Mouse (Mus musculus) ovary, adult 10 weeks (tissue): ENCODE measurements around the gene Srxn1. TPM values are rescaled to one million over a fixed set of nuclear protein-coding genes. Genes with fewer than 3 reads are reported as not detected.

ENCODE experiments used
- polyA plus RNA-seq: library from polyadenylated mRNA; stranded (reverse); fragments of 350-450 nt; fragmentation: Illumina TruSeq; extraction: RNeasy Lipid Tissue Mini Kit (QIAGEN cat#74804); gene quantifications from one replicate; pipeline ENCODE4 v1.2.3, GENCODE M21; 2014

Gene Srxn1
- 7.7 TPM for polyA plus RNA-seq

DNA sequence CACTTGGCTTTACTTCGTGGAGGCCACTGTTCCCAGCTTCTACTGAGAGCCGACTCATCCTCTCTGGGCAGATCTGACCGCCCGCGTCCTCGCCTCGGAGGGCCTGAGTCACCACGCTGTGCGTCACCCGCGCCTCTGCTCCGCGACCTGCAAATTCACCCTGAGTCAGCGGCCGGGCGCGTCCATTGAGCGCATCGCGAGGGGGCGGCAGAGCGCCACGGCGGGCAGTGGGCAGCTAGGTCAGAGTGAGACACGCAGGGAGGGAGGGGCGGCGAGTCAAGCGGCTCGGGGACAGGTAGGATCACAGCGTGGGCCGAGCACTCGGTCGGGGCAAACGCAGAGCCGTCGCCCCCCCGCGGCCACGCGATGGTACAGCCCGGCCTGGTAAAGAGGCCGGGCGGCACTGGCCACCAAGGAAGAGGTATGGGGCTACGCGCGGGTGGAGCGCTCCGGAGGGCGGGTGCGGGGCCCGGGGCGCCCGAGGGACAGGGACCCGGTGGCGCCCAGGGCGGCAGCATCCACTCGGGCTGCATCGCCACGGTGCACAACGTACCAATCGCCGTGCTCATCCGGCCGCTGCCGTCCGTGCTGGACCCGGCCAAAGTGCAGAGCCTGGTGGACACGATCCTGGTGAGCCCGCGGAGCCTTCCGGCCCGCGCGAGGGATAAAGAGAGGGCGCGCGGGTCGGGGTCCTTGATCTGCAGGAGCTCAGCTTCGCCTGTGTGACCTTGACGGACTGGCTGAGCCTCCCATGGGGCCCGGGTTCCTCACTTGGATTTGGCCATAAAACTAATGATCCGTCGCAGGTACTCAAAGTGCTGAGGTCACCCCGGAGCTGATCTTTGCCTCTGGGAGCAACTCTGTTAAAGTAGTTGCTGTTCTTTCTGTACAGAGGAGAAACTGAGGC lies at the start of gene Srxn1:
Gene Srxn1, plus strand, starts transcription at position 199 of the 907 bp plus-strand sequence.

DNA sequence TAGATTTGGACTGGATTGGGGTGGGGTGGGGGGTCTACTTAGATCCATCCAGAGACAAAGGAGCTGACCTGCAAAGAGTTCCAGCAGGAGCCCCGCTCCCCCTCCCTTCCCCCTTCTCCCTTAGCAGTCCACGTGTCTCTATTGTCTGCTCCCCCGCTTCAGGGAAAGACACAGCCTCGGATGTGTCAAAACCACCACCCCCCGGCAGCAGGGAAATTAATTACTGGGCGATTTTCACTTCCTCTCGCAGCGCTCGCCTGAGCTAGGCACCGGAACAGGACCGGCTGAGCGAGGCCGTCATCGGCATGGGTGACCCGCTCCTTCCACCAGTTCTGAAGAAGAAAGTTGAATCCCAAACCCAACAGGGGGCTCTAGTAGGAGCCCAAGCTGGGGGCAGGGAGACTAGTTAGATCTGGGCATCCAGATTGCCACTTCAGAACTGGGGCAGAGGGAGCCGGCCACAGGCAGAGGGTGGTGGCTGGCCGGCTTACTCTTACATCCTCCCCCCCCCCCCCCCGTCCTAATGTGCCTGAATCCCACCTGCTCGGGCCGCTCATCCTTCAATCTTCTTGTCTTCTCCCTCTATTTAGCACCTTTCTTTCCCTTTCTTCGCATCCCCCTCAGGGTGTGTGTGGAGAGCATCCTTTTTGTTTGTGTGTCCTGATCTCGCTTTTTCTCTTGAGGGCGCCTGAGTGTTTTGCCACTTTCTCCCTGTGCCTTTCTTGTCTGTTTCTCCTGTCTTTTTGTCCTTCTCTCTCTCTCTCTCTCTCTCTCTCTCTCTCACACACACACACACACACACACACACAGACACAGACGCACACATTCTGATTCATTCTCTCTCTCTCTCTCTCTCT lies 24.4 kb upstream of the Srxn1 start, which contains the start of gene Scrt2:
Gene Scrt2, plus strand, starts transcription at position 845 of the 857 bp plus-strand sequence.

DNA sequence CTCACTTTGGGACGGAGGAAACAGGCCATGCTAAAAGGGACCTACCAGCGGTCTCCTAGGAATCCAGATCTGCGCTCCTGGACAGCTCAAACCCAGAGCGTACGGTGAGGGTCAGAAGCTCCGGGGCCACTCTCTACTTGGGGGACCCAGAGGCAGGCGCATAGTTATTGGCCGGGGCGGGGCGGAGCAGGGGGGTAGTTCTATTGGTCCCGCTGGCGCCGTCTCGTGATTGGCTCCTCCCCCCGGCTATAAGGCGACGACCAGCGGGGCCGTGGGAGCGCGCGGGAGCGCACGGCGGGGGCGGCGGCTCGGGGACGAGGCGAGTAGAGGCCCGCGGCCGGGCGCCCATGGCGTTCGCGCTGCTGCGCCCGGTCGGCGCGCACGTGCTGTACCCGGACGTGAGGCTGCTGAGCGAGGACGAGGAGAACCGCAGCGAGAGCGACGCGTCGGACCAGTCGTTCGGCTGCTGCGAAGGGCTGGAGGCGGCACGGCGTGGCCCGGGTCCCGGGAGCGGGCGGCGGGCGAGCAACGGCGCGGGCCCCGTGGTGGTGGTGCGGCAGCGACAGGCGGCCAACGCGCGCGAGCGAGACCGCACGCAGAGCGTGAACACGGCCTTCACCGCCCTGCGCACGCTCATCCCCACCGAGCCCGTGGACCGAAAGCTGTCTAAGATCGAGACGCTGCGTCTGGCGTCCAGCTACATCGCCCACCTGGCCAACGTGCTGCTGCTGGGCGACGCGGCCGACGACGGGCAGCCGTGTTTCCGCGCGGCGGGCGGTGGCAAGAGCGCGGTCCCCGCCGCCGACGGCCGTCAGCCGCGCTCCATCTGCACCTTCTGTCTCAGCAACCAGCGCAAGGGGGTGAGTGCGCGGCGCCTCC lies 38.2 kb downstream of the Srxn1 start, which contains the start of gene Tcf15:
Gene Tcf15, plus strand, starts transcription at position 283 of the 879 bp plus-strand sequence.

Other genes starting within 250 kb of the Srxn1 start
- 0.43 TPM for gene Angpt4, start 194.3 kb upstream of the Srxn1 start, polyA plus RNA-seq
- not detected for gene Fam110a, start 125.3 kb upstream of the Srxn1 start, polyA plus RNA-seq
- 0.94 TPM for gene Slc52a3, start 109.0 kb upstream of the Srxn1 start, polyA plus RNA-seq
- not detected for gene Scrt2, start 24.0 kb upstream of the Srxn1 start, polyA plus RNA-seq
- gene Tcf15, start 38.0 kb downstream of the Srxn1 start, polyA plus RNA-seq: not detected
- gene Csnk2a1, start 121.3 kb downstream of the Srxn1 start, polyA plus RNA-seq: 241 TPM
- gene Tbc1d20, start 188.3 kb downstream of the Srxn1 start, polyA plus RNA-seq: 29.5 TPM
- gene Rbck1, start 227.1 kb downstream of the Srxn1 start, polyA plus RNA-seq: 0.54 TPM
- gene Trib3, start 238.5 kb downstream of the Srxn1 start, polyA plus RNA-seq: not detected